Mouse (Mus musculus) cerebellum, adult 18-20 months (tissue): Measurements from ENCODE around the gene Mdm1.

Experiments
- DNase-seq, 2 experiments: peaks; one replicate each; pipeline ENCODE4 v3.0.0; 2021

Gene Mdm1

GRCm38 (mm10) chr10:118141018-118141883, at the start of gene Mdm1:
Gene Mdm1 (plus strand): TSS chr10:118141811.
- peak; percentile 97 to 98 for DNase-seq

- no peak for DNase-seq
These were observed 48.9 kb upstream of the Mdm1 start for GRCm38 (mm10) chr10:118092745-118093144.

GRCm38 (mm10) chr10:118093728-118094127, 47.9 kb upstream of the Mdm1 start:
- no peak for DNase-seq

DNA sequence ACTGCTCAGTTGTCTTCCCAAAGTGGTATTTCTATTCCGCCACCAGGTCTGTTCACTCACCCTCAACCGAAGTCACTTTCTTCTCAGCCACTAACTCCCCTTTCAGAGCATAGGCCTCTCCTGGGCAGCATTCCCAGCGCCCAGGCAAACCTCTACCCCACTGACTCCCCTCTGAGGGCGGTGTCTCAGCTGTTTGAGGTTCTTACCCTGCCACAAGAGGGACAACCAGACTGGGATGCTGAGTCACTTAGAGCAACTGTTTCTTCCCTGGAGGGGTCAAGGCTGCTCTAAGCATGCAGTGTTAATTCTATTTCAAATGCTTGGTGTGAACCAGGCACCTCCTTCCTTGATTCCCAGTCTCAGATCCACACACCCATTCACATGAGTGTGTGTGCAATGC, 46.8 kb upstream of the Mdm1 start:
- DNase-seq = no peak

GRCm38 (mm10) chr10:118096223-118096622, 45.4 kb upstream of the Mdm1 start:
- DNase-seq = no peak

DNA sequence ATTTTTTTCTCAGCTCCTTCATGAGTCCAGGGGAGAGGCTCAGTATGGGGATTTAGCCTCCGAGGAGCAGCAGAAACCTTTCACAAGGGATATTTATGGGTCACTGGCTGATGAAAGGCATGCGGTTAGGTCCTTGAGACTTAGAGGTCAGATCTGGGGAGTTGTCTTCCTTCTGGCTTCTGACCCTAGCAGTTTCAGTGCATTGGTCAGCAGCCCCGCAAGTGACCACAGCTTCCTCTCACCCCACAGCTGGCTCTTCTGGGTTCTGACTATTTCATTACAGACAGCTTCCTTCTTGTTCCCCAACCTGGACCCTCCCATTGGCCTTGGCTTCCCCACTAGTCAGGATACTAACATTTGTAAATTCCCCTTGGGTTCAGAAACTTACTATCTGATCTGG, 43.7 kb upstream of the Mdm1 start:
- DNase-seq = no peak

- no peak for DNase-seq
These were observed 41.0 kb upstream of the Mdm1 start for GRCm38 (mm10) chr10:118100570-118100969.

- no peak for DNase-seq
These were observed 40.6 kb upstream of the Mdm1 start for GRCm38 (mm10) chr10:118101056-118101455.

- DNase-seq = peak; percentile 45 to 52
These were observed 38.5 kb upstream of the Mdm1 start for GRCm38 (mm10) chr10:118103020-118103666.

DNA sequence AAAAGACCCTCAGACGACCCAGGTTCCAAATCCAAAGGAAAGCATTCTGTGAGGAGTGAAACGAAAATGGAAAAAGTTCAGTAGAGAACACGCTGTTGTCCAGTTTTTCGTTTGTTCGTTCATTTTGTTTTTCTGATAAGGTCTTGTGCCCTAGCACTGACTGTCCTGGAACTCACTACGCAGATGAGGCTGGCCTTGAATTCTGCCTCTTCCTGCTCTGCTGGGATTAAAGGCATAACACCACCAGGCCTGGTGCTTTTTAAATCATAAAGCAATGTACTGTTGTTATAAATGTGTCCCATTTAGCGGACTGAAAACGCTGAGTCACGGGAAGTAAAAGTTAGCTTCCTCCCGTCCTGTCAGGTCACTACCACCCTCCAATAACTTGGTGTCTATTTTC, 37.7 kb upstream of the Mdm1 start:
- no peak for DNase-seq

DNA sequence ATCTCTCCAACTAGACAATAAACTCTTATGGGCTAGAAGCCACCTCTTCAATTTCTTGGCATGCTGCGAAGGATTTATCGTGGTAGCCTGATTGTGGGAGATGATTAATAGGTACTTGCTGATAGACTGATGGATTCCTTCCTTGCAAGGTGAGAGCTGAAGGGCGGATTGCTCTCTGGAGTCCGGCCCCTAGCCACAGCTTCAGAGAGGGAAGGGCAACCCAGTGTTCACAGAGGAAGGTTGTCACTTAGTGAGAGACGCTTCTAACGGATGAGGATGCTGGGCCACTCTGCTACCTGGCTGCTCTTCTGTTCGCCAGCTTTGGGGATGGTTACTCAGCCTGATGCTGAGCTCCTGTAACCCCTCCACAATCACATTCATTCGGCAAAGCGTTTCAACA, 34.6 kb upstream of the Mdm1 start:
- DNase-seq = no peak

GRCm38 (mm10) chr10:118110006-118110920, 31.3 kb upstream of the Mdm1 start:
- DNase-seq = no peak

- DNase-seq = no peak
These were observed 30.7 kb upstream of the Mdm1 start for GRCm38 (mm10) chr10:118110921-118111301.

DNA sequence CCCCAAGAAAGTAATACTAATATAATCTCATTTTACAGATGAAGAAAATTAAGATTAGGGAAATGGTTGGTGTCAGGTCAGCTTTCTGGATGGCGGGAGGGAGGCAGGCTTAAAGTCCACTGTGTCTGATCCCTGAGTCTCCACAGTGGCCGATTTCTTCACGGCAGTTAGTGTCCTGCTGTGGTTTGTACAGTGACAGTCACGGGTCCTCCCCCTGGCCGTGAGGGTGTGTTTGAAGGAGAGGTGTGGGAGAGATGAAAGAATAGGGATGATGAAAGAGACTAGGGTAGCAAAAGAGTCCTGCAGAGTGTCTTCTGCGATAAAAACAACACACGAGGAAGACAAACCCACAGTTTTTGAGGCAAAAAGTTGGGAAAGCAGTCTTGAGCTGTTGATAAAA, 30.0 kb upstream of the Mdm1 start:
- DNase-seq = no peak

DNA sequence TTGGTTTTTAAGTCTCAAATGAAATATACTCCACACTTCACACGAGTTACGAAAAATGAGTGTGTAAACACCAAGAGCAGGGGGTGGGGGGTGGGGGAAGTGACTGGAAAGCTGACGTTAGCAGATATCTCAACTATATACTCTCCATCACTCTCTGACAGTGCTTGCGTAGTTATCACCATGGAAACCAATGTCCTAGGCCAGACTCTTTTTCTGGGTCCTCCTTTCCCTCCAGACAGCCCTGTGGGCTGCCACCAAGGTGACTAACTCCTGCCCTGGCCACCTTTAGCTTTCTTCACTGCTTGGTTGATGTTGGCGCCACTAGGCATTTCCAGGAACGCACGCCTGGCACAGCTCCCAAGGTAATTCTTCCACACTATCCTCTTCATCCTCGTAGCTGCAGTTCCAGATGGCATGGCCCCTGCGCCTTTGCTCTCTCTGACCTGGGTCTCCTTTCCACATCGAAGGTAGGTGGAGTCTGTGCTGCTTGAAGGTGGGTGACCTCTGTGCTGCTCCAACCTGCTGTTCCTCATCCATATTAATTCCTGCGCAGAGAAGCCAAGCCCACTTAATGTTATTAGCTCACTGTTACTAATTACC, 29.2 kb upstream of the Mdm1 start:
- DNase-seq = no peak

GRCm38 (mm10) chr10:118113256-118113682, 28.3 kb upstream of the Mdm1 start:
- peak; percentile 8 to 20 for DNase-seq

DNA sequence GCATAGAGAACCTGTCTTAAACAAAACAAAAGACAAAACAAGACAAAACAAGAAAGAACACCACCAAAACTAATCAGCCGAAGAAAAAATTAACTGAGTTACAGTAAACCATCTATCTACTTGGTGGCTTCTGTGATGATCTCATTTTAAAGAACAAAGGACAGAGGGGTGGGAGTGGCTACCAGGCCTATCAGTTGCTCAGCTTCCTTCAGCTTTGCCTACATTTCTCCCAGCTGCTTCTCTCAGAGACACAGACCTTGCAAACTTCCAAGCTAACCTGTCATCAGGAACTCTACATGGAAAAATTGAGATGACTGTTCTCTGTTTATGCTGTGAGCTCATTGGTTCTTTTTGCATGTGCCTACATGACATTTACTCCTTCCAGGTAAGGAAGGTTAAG, 27.3 kb upstream of the Mdm1 start:
- no peak for DNase-seq

GRCm38 (mm10) chr10:118116456-118116855, 25.2 kb upstream of the Mdm1 start:
- DNase-seq = no peak

- no peak for DNase-seq
These were observed 20.3 kb upstream of the Mdm1 start for GRCm38 (mm10) chr10:118121047-118121936.

DNA sequence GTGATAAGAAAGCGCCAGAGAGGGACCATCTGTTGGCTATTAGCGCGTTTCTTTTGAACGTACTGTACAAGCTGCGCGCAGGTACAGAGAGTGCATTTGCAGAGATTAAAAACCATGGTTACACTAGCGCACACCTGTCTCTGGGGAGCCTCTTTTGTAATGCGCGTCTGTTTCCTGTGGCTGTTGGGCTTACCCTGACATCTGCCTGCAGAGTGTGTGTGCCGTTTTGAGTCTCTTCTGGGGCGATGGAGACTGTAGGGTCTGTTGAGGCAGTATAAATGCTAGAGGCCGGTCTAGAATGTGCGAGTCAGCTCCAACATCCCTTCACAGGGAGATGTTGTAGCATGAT, 19.7 kb upstream of the Mdm1 start:
- no peak for DNase-seq

- DNase-seq = no peak
These were observed 19.0 kb upstream of the Mdm1 start for GRCm38 (mm10) chr10:118122441-118123162.
